Mouse (Mus musculus): ENCODE measurements around the gene Cx3cr1. TPM values are rescaled to one million over a fixed set of nuclear protein-coding genes. Genes with fewer than 3 reads are reported as not detected.
A peak's percentile ranks its signal among the peaks of the same experiment; 100 is the strongest.

The Cx3cr1 gene
- polyA plus RNA-seq, 2 experiments from 2014 or later: 0.43 TPM; not detected in 1

DNA sequence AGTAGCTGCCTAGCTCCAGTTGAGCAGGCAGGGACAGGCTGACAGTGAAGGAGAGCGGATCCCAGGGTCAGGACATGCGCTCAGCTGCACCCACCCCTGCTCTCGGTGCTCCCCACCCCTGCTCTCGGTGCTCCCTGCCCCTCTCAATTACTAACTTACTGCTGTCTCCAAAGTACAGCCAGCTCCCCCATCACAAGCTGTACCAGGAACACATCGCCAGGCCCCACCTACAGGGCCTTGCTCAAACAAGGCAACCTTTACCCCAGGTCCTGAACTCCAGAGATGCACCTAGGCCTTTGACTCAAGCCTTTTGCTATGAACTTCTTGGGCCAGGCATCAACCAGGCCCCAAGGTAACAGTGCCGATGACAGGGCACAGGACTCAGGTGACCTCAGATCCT lies 136.0 kb downstream of the Cx3cr1 start:
- ATAC-seq: no peak

DNA sequence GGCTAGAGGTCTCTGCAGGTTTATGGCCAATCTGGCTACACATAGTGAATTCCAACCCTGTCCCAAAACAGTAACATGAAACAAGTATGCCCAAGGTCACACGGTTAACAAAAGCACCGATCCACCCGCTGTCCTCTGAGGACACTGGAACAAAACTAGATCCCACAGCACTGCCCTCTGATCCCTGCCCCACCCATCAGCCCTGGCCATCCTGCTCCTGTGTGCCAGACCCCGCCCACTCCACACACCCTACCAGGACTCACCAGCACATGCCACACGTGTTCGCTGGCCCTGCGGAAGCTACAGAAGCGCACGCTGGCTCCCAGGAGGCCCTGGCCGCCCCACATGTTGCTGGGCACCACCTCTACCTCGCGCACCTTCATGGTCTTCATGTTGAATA lies 137.3 kb downstream of the Cx3cr1 start:
- ATAC-seq: no peak

DNA sequence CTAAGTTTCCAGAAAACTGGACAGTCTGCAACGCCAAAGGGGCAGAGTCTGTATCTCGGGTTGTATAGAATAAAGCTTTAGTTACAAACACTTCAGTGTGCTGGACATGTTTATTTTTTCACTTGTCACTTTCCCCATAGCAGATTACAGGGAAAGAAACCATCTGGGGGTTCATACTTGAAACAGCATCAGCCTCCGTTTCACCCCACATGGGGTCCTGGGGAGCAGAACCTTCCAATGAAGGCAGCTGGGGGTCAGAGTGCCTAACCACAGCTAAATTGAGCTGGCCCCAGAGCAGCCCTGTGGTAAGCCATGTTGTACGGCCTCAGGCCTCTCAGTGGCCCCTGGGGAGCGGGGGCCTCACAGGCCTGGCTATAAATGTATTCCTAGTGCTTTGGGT lies 143.2 kb downstream of the Cx3cr1 start:
- ATAC-seq: no peak

DNA sequence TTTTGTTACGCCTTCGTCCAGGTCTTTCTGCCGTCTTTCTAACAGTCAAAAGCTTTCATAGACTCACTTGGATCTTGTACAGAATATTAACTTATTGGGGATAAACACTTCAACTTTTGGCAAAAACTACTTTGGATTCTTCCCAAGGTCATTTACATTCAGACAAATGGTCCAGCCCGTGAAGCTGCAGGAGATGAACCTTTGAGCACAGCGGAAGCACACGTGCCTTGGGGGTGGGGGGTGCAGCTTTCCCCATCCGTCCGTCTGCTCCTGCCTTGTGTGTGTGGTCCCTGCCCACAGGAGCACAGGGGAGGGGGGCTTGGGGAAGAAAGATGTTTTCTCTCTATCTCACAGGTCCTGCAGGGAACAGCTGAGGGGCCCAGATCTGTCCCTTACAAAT lies 143.9 kb downstream of the Cx3cr1 start:
- no peak for ATAC-seq

DNA sequence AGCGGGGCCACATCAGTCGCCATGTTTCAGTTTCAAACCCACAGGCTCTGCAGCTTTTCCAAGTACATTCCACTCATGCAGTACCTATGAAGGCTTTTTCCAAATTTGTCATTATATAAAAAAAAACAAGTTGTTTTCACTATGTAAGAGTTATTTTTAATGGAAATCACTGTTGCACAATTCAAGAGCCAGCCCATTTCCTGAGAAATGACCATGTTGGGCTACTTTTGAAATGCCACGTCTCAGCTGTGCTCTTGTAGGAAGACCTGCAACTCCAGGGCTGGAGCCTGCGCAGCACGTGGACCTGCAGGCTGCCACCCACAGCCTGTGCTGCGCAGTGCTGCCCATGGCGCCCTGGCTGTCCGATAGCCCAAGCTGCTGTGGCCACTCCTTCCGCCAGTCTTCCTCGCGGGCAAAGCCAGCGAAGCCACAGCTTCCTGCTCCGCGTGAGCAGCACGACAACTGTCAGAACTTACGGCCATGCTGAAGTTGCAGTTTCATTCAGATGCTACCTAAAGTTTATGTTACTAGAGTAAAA lies 144.5 kb downstream of the Cx3cr1 start:
- no peak for ATAC-seq

DNA sequence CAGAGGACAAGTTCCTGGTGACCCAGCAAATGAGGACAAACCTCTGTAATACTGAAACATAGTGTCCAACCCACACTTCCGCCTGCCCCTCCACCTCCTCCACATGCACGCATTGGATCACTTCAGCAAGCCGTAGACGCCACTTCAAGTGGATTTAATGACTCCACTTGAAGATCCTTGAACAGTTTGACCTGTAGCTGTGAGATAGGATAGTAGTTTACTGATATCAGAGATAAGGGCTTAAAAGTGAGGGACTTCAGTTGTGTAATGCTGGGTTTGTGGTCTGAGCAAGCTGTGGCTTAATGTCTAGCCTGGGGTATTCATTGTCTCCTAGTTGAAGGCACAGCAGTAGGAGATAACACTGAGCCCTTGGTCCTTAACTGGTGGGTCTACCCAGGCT lies 146.2 kb downstream of the Cx3cr1 start:
- no peak for ATAC-seq

DNA sequence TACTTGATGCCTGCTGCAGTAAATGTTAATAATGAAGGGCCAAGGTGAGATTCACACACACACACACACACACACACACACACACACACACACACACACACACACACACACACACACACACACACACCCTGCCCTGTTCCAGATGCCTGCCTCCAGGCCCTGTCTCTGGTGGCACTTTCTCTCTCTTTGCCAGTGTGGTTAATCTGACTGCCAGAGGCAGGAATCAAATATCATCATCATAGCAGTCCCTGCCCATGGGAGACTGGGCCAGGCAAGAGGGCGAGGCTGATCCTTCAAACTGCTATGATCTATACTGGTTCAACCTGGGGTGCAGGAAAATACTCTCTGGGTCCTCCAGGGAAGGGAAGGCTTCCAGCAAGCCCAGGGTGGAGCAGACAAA lies 149.8 kb downstream of the Cx3cr1 start:
- ATAC-seq: no peak

DNA sequence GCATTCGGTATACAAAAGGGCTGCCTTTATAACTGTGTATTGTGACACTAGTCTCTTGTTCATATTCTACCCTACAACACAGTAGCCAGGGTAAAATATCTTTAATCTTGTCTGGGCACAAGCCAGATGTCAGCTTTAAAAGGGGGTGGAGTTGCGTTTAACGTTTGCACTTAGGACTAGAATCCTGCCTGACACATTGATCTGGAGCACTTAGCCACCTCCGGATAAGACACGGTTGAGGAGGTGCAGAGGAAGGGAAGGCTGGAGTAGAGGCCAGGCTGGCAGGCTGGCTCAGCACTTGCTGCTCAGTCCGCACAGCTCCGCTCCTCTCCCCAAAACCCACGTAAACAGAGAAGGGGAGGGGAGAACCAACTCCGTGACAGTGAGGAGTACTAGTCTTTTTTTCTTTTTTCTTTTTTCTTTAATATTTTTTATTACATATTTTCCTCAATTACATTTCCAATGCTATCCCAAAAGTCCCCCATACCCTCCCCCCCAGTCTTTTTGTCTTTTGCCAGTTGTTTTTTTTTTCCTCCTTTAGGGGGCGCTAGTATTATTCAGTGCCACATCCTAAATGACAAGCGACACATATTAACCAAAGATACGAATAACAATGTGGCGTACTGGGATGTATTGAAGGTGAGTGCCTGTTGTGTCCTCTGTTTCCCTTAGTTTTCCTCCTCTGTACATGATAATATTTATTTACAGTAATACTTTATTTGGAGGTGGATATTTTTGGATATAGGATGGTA lies 156.4 kb downstream of the Cx3cr1 start:
- ATAC-seq: no peak

DNA sequence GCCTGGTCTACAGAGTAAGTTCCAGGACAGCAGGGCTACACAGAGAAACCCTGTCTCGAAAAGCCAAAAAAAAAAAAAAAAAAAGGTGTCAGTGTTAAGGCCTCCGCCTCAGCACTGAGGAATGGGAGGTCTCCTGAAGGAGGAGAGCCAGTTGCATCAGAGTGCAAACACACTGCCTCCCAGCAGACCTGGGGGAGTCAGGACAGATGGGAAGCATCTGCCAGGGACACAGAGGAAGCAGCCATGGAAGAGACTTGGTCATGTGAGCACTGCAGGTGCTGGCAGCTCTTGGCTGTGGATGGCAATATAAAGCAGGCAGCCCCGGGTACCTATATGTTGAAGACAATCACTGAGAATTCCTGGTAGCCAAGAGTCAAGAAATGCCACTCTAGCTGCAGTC lies 159.7 kb downstream of the Cx3cr1 start:
- ATAC-seq: no peak

DNA sequence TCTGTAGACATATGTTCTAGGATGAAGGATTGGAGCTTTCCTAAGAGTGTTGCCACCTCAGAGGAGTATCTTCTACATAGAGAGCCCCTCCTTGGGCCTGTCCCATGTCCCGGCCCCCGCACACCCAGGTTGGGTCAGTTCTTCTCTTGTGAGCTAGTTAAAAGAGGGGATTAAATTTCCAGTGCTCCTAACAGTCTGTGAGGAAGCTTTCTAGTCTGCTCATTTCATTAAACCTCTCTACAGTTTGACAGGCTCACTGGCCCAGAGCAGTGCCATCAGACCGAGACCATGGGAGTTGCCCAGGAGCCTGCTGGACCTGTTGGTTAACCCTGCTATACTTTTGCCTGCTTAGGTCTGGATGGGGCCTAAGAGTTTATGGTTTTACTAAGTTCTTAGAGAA lies 161.0 kb downstream of the Cx3cr1 start:
- ATAC-seq: no peak

DNA sequence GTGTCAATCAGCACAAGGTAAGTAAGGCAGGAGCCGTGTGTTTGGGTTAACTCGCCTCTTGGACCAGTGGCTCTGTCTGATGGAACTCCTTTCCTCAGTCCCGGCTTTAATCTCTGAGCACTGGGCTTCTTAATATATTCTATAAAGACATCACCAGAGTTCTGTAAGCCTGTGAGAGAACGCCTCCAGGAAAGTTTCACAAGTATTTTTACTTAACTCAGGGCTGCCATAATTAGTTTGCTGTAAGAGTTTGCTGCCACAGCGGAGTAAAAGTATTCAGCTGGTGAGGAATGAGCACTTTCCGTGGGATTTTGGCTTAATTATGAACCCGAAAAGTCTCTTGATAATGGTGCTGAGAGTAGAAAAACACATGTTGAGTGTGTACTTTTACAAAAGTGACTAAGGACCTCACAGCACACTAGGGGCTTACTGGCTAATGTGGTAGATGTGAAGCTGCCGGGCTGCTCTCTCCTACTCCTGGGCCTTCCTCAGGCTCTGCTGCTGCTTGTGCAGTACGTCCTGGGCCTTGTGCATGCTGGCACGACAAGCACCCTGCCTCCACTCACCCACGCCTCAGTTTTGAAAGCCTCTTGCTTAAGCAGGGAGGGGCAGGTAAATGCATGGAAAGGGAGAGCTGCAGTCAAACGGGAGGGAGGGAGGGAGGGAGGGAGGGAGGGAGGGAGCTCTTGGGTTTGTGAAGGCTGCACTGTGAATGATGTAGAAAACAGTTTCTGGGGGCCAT lies 167.1 kb downstream of the Cx3cr1 start:
- no peak for ATAC-seq

DNA sequence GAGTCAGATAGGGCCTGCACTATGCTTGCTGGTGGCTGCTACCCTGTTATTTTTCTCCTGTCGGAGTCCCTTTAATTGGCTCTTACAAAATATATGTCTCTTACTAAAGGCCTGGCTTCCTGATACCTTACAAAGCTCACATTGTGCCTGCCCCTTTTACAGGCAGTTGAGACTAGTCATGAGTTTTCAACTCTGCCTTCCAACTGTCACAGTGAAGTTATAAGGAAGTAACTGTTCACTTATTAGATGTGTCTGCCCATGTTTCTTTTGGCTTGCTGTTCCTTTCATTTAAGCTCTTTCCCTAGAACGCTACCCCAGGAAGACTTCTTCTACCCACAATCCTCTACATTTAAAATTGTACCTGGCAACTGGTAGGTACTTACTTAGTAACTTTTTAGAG lies 170.2 kb downstream of the Cx3cr1 start:
- no peak for ATAC-seq

DNA sequence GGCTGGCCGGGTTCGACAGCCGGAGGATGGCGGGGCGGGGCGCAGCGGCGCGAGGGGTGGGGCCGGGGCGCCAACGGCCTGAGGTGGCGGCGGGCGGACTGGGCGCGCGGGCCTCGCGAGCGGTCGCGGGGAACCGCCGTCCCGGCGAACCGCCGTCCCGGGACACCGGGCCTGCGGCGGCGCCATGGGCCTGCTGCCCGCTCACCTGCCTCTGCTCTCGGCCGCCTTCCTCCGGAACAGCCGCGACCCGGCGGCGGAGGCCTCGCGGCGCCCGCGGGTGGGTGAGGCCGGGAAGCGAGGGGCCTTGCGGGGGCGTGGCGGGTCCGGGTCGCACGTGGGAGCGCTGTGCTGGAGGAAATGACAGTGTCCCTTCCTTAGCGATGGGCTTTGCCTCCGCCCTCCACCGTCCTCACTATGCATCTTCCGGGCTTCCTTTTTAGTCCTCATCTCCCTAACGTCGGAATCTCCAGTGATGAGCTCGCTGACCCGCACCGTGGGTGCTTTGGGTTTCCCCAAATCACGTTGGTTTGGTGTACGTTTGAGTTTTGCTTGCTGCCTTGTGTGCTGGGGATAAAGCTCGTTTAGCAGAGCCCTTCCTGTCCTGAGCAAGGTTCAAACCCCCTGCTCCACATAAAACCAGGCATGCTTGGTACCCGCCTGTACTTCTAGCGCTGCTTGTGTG lies 174.5 kb downstream of the Cx3cr1 start:
- ATAC-seq: peak; percentile 50

DNA sequence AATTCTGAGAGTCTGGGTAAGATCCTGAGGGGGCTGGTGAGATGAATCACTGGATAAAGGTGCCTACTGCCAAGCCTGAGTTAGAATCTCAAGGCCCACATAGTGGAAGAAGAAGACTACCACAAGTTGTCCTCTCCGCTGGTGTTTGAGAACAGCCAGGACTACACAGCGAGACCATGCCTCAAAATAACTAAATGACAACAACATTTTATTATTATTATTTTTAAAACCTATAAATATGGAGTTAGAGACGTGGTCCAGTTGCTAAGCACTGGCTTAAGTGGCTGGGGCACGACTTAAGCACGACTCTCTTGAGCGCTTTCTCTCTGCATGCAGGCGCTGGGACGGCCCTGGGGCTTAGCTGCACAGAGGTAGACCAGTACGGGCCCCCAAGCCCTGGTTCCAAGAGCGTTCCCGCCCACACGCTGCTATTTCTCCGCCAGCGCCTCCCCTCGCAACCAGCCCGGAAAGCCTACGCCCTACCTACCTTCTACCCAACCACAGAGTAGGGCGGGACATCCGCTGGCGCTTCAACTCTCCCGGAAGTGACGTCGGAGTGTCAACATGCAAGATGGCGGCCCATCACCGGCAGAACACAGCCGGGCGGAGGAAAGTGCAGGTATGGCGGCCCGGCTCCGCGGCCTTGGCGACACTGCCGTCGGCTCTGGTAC lies 175.2 kb downstream of the Cx3cr1 start, which contains the start of gene Wdr48:
TSS of gene Wdr48 (plus strand) at position 540 of the 671 bp plus-strand sequence.
- ATAC-seq: peak; percentile 95

DNA sequence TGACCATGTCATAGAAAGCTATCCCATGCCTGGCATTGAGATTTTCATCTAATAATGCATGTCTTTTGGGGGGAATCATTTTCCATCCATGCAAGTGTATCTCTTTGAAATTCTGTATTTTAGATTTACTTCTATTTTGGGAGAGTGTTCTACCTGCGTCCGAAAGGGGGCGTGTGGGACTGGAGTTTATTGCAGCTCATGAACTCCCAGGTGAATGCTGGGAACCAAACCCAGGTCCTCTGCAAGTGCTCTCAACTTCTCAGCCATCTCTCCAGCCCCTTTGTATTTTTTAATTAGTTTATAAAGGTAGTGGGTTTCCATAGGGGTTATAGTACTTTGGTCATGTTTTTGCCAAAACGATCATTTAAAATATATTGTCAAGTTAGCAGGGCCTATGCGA lies 175.8 kb downstream of the Cx3cr1 start:
- ATAC-seq: no peak

DNA sequence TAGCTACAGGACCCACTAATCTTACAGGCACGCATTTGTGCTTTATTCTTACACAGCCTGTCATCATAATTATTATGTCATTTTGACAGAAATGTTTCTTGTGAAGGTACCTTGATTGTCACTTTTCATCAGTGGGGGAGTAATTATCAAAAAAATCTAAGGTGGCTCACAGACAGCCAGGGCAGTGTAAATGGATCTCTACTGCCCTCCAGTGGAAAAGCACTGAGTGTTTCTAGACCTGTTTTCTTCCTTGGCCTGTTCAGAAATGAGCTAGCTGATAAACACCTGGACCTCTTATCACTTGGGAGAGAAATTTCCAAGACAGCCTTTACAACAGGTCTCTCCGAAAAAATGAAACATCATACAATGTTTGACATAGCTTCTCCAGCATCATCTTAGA lies 179.0 kb downstream of the Cx3cr1 start:
- no peak for ATAC-seq

DNA sequence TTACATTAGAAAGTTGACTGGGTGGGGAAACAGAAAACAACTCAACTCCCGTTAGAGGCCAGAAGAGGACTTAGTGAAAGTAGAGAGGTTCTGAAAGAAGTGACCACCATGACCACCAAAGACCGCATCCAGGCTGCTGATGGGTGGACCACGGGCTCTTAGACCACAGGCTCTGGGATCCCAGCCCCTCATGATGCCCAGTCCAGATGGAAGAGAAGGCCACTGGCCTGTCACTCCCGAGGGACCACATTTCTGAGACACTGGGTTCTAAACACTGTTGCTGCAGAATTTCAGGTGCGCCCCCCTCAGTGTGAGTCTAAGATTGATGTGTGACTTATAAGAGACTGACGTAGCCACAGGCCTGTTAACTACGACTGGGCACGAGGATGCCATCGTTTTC lies 180.2 kb downstream of the Cx3cr1 start:
- ATAC-seq: no peak

DNA sequence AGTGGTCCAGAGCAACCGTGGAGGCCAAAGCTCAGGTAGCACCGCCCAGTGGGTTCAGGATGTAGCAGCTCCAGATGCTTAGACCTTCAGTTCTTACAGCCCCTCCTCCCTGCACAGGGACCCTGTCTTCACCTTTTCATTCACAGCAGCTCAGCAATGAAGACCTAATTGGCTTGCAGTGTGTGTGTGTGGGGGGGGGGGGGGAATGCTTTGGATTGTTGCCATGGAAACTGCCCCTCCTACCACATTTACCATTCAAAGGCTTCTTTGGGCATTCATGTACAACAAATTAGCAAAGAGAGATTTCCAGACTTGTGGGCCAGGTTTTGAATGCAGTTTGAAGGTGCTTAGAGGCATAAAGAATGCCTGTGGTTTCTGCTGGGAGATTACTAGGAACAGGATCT lies 180.8 kb downstream of the Cx3cr1 start:
- no peak for ATAC-seq

DNA sequence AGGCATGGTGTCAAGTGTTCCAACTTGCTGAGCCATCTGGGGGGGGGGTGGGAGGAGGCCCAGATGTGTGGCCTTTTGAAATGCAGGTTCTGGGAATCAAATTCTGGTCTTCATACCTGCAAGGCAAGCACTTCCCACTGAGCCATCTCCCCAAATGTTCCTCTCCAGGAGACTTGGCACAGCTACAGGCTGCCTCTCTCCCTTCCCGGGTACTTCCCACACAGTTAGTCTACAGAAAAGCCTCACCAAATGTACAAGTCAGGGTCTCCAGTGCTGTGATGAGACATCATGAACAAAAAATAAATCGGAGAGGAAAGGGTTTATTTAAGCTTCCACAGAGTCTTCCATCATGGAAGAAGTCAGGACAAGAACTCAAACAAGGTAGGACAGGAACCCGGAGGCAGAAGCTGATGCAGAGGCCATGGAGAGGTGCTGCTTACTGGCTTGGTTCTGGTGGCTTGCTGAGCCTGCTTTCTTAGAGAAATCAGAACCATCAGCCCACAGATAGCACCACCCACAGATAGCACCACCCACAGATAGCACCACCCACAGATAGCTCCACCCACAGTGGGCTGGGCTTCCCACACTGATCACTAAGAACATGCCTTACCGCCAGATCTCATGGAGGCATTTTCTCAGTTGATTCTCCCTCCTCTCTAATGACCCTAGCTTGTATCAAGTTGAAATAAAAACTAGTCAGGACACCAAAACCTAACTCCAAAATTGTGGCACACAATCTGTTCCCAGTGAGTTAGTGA lies 182.4 kb downstream of the Cx3cr1 start:
- ATAC-seq: no peak

DNA sequence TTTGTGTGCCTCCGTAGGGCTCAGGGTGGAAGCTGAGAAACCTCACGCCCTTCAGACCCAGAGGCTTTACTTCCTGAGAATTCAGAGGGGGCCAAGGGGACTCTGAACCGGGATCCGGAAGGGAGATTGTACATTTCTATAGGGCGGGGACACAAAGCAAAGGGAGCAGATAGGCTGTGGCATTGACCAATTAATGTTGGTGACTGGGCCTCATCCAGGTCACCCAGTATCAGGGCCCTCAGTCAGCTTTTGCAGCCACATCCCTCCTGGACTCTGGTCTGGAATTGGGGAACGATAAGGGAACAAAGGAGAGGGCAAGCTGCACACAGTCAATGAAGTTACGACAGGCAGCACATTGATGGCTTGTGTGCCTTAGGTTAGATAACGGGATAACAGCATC lies 215.5 kb downstream of the Cx3cr1 start:
- ATAC-seq: no peak

DNA sequence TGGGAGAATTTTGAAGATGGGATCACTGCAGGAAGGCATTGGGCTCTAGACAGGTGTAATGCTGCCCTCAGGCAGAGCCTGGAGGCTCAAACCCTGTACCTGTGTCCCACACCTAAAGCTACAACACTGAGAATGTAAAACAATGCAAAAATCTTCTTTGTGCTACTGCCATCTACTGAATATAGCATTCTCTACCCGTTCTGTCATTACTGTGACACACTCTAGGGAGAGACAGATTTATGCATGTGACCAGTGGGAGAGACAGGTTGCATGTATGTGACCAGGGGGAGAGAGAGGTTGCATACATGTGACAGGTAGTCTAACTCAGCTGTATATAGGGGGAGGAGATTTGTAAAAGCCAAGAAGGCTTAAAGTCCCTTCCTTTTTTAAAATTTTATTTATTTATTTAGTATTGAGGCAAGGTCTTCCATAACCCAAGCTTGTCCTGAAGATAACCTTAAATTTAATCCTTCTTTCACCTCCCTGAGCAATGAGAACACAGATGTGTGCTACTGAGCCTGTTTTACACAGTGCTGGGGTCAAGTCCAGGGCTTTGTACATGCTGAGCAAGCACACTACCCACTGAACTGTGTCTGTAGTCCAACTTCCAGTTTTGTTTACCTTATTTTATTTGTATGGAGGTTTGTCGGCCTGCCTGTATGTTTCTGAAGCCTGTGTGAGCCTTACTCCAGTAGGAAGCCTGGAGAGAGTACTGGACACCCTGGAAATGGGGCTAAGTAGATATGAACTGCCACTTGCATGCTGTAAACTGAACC lies 216.4 kb downstream of the Cx3cr1 start:
- ATAC-seq: no peak
